Mouse (Mus musculus) hematopoietic multipotent progenitor cell, adult 10-12 weeks (in vitro differentiated cells): ENCODE measurements around the gene Hspa1a. TPM values are rescaled to one million over a fixed set of nuclear protein-coding genes. Genes with fewer than 3 reads are reported as not detected.

Source experiments
- polyA plus RNA-seq: library from polyadenylated mRNA; stranded (reverse); fragments of >175 nt; gene quantifications from 2 replicates; pipeline ENCODE4 v1.2.3, GENCODE M21; 2012; ENCODE audit warnings: low replicate concordance

The Hspa1a gene
- polyA plus RNA-seq = 0.68 and 2.2 TPM in 2 replicates

GRCm38 (mm10) chr17:34972069-34972749 lies at the start of gene Hspa1a, which contains the start of gene Hspa1l:
Hspa1a (minus strand) TSS chr17:34972156.
Hspa1l (plus strand) TSS chr17:34972703.

GRCm38 (mm10) chr17:35016376-35016775 lies 44.4 kb upstream of the Hspa1a start, which contains the start of gene Vwa7:
Vwa7 (plus strand) TSS chr17:35016579.

GRCm38 (mm10) chr17:35000717-35001451 lies 28.9 kb upstream of the Hspa1a start, which contains the start of gene Vars:
Vars (plus strand) TSS chr17:35000987.

GRCm38 (mm10) chr17:34981690-34982180 lies 9.8 kb upstream of the Hspa1a start, which contains the start of gene Lsm2:
Lsm2 (plus strand) TSS chr17:34981862.

GRCm38 (mm10) chr17:34969822-34970221 lies 2.1 kb downstream of the Hspa1a start, which contains the start of gene Gm20481:
Gm20481 (plus strand) TSS chr17:34969912.

GRCm38 (mm10) chr17:34959130-34959778 lies 12.7 kb downstream of the Hspa1a start, which contains the start of gene Hspa1b:
Hspa1b (minus strand) TSS chr17:34959238.

GRCm38 (mm10) chr17:34931061-34931734 lies 40.8 kb downstream of the Hspa1a start, which contains the start of gene Neu1:
Neu1 (plus strand) TSS chr17:34931253.

Other genes starting within 250 kb of the Hspa1a start
- 1.6 and 2.8 TPM in 2 replicates for gene C4b, start 228.3 kb downstream of the Hspa1a start, polyA plus RNA-seq
- 0.26 and 0.85 TPM in 2 replicates for gene Cyp21a1, start 167.6 kb downstream of the Hspa1a start, polyA plus RNA-seq
- gene Stk19, start 135.2 kb downstream of the Hspa1a start, polyA plus RNA-seq = 35.1 and 41.2 TPM in 2 replicates
- gene Dxo, start 135.1 kb downstream of the Hspa1a start, polyA plus RNA-seq = 64.7 and 107 TPM in 2 replicates
- gene Skiv2l, start 121.9 kb downstream of the Hspa1a start, polyA plus RNA-seq = 73.9 and 94.6 TPM in 2 replicates
- 110 and 113 TPM in 2 replicates for gene Nelfe, start 121.8 kb downstream of the Hspa1a start, polyA plus RNA-seq
- 0.42 and 1.0 TPM in 2 replicates for gene Cfb, start 109.6 kb downstream of the Hspa1a start, polyA plus RNA-seq
- 12.3 and 13.4 TPM in 2 replicates for gene Zbtb12, start 92.7 kb downstream of the Hspa1a start, polyA plus RNA-seq
- gene Gm20547, start 90.1 kb downstream of the Hspa1a start, polyA plus RNA-seq = 0.10 TPM in 1 of 2 replicates, not detected in the other
- 1.6 and 6.5 TPM in 2 replicates for gene C2, start 73.9 kb downstream of the Hspa1a start, polyA plus RNA-seq
- gene Ehmt2, start 73.7 kb downstream of the Hspa1a start, polyA plus RNA-seq = 299 and 719 TPM in 2 replicates
- not detected in 2 replicates for gene Slc44a4, start 57.7 kb downstream of the Hspa1a start, polyA plus RNA-seq
- gene Neu1, start 40.9 kb downstream of the Hspa1a start, polyA plus RNA-seq = 46.6 and 61.8 TPM in 2 replicates
- 3.0 and 6.4 TPM in 2 replicates for gene Hspa1b, start 12.9 kb downstream of the Hspa1a start, polyA plus RNA-seq
- gene Gm20481, start 2.2 kb downstream of the Hspa1a start, polyA plus RNA-seq = not detected in 2 replicates
- not detected in 2 replicates for gene Hspa1l, start 547 bp upstream of the Hspa1a start, polyA plus RNA-seq
- 51.7 and 75.3 TPM in 2 replicates for gene Lsm2, start 9.7 kb upstream of the Hspa1a start, polyA plus RNA-seq
- 768 and 1,214 TPM in 2 replicates for gene Vars, start 28.8 kb upstream of the Hspa1a start, polyA plus RNA-seq
- gene Vwa7, start 44.4 kb upstream of the Hspa1a start, polyA plus RNA-seq = 0.51 and 1.3 TPM in 2 replicates
- 93.8 and 249 TPM in 2 replicates for gene Sapcd1, start 55.9 kb upstream of the Hspa1a start, polyA plus RNA-seq
- 54.6 and 127 TPM in 2 replicates for gene Msh5, start 74.6 kb upstream of the Hspa1a start, polyA plus RNA-seq
- 161 and 172 TPM in 2 replicates for gene Clic1, start 77.8 kb upstream of the Hspa1a start, polyA plus RNA-seq
- gene Ddah2, start 86.9 kb upstream of the Hspa1a start, polyA plus RNA-seq = 6.4 and 6.5 TPM in 2 replicates
- 0.17 TPM in 1 of 2 replicates, not detected in the other for gene Ly6g6c, start 93.2 kb upstream of the Hspa1a start, polyA plus RNA-seq
- 0.16 and 0.42 TPM in 2 replicates for gene Mpig6b, start 94.0 kb upstream of the Hspa1a start, polyA plus RNA-seq
- gene Ly6g6e, start 104.7 kb upstream of the Hspa1a start, polyA plus RNA-seq = not detected in 2 replicates
- gene Ly6g6d, start 105.9 kb upstream of the Hspa1a start, polyA plus RNA-seq = not detected in 2 replicates
- gene Ly6g6f, start 113.5 kb upstream of the Hspa1a start, polyA plus RNA-seq = not detected in 2 replicates
- 115 and 170 TPM in 2 replicates for gene Abhd16a, start 117.1 kb upstream of the Hspa1a start, polyA plus RNA-seq
- not detected in 2 replicates for gene Ly6g5c, start 136.1 kb upstream of the Hspa1a start, polyA plus RNA-seq
- gene Ly6g5b, start 143.3 kb upstream of the Hspa1a start, polyA plus RNA-seq = 0.24 and 0.66 TPM in 2 replicates
- gene Gpank1, start 149.3 kb upstream of the Hspa1a start, polyA plus RNA-seq = 76.2 and 161 TPM in 2 replicates
- gene Csnk2b, start 149.9 kb upstream of the Hspa1a start, polyA plus RNA-seq = 50.0 and 73.9 TPM in 2 replicates
- gene D17H6S53E, start 154.2 kb upstream of the Hspa1a start, polyA plus RNA-seq = 21.2 and 21.9 TPM in 2 replicates
- 0.18 and 0.28 TPM in 2 replicates for gene Apom, start 159.9 kb upstream of the Hspa1a start, polyA plus RNA-seq
- gene Bag6, start 163.0 kb upstream of the Hspa1a start, polyA plus RNA-seq = 414 and 841 TPM in 2 replicates
- 1,121 and 1,280 TPM in 2 replicates for gene Prrc2a, start 192.7 kb upstream of the Hspa1a start, polyA plus RNA-seq
- 7.8 and 19.1 TPM in 2 replicates for gene Aif1, start 203.9 kb upstream of the Hspa1a start, polyA plus RNA-seq
- gene Lst1, start 216.3 kb upstream of the Hspa1a start, polyA plus RNA-seq = 28.4 and 125 TPM in 2 replicates
- gene Ltb, start 222.3 kb upstream of the Hspa1a start, polyA plus RNA-seq = 883 and 1,534 TPM in 2 replicates
- gene Tnf, start 229.9 kb upstream of the Hspa1a start, polyA plus RNA-seq = 8.2 and 10.3 TPM in 2 replicates
- 20.2 and 29.6 TPM in 2 replicates for gene Lta, start 233.2 kb upstream of the Hspa1a start, polyA plus RNA-seq
- not detected in 2 replicates for gene Gm16181, start 248.7 kb upstream of the Hspa1a start, polyA plus RNA-seq